Mouse (Mus musculus) layer of hippocampus, adult 11-12 months (tissue): ENCODE measurements around the gene Teddm3.
"Not testable (repeated sequence)": the region's sequence is repeated elsewhere in the genome, so short reads cannot be mapped to it uniquely, and the experiment has no call there.

Source experiments
- DNase-seq: peaks from one replicate; pipeline ENCODE4 v3.0.0; 2022; ENCODE audit warnings: low spot score

Teddm3 gene

GRCm38 (mm10) chr16:21153900-21154299, at the start of gene Teddm3:
Gene Teddm3 (minus strand): TSS chr16:21154000.
- DNase-seq = not testable (repeated sequence)

DNA sequence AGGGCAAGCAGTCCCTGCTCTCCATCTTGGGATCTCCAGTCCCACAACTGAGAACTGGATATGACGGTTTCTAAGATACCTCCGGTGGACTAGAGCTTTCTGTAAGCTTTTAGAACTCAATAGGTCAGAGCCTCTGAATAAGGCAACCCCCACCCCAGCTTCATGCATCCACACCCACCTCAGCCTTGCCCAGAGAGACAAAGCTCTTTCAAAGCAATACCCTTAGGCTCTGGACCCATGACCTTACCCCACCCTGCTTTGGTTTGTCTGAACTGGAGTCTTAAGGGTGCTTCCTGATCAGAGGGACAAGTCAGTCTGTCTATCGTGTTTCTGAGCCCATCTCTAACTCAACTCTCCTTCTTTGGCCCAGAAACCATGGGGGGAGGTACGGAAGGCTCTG, 48.9 kb upstream of the Teddm3 start:
- DNase-seq = no peak

DNA sequence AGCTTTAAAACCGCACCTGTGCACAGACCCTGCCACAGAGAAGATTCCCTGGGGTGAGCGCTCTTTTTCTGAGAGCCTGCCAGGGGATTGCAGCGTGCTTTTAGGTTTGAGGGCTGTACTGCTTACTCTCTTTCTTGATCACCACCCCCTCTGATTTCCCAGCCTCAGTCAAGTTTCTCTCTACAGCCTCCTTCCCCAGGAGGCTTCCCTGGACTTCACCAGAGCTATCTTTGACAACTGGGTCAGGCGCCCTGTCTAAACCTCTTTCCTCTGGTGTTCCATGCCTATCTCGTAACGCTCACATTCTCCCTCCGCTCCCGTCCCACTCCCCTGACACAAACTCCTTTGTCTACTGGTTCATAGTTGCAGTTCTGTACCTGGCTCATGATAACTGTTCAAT, 45.6 kb upstream of the Teddm3 start:
- no peak for DNase-seq

- no peak for DNase-seq
These were observed 44.7 kb upstream of the Teddm3 start for GRCm38 (mm10) chr16:21198529-21198928.

- DNase-seq = no peak
These were observed 44.2 kb upstream of the Teddm3 start for GRCm38 (mm10) chr16:21198006-21198405.

GRCm38 (mm10) chr16:21197542-21197941, 43.7 kb upstream of the Teddm3 start:
- no peak for DNase-seq

- no peak for DNase-seq
These were observed 42.8 kb upstream of the Teddm3 start for GRCm38 (mm10) chr16:21196576-21196975.

DNA sequence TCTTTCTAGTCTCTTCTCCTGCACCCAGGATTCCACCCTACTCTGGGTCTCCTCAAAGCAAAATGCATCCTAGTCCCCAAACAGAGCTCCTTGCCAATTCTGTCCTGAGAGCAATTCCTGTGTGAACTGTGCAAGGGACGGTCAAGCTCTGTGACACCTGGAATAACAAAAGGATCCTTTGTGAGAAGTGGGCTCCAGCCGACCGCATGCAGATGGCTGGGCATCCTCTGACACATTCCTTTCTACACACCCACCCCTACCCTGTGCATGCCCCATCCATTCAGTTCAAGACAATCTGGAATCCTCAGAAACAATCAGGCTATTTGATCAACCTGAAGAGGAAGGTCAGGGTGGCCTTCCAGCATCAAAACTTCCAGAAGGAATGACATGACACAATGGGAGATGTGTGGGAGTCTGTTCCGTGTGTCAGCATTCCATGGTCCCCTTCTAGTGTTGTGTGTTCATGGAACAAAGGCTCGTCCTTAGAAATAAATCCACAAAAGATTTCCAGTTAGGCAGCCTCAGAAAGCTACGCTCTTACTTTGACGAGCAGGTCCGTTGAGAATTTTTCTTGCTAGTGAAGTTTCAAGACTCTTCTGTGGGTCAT, 41.6 kb upstream of the Teddm3 start:
- DNase-seq = no peak

GRCm38 (mm10) chr16:21194182-21194581, 40.4 kb upstream of the Teddm3 start:
- DNase-seq = no peak

- peak; percentile 58 for DNase-seq
These were observed 38.9 kb upstream of the Teddm3 start for GRCm38 (mm10) chr16:21192509-21193354.

- DNase-seq = no peak
These were observed 37.8 kb upstream of the Teddm3 start for GRCm38 (mm10) chr16:21191569-21191968.

DNA sequence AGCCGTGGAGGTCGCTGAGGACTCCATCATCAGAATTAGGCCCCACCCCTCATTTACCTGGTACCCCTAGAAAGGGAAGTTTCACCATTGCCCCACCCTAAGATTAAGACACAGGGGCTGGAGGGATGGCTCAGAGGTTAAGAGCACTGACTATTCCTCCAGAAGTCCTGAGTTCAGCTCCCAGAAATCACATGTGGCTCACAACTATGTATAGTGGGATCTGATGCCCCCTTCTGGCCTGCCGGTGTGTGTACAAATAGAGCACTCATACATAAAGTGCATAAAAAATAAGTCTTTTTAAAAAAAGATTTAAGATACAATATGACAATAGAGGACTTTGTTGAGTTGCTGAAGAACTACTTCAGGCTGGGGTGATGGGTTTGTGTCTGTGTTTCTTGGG, 34.5 kb upstream of the Teddm3 start:
- no peak for DNase-seq

- DNase-seq = no peak
These were observed 33.8 kb upstream of the Teddm3 start for GRCm38 (mm10) chr16:21187568-21187967.

- no peak for DNase-seq
These were observed 30.9 kb upstream of the Teddm3 start for GRCm38 (mm10) chr16:21184697-21185096.

GRCm38 (mm10) chr16:21182108-21182507, 28.3 kb upstream of the Teddm3 start:
- no peak for DNase-seq

DNA sequence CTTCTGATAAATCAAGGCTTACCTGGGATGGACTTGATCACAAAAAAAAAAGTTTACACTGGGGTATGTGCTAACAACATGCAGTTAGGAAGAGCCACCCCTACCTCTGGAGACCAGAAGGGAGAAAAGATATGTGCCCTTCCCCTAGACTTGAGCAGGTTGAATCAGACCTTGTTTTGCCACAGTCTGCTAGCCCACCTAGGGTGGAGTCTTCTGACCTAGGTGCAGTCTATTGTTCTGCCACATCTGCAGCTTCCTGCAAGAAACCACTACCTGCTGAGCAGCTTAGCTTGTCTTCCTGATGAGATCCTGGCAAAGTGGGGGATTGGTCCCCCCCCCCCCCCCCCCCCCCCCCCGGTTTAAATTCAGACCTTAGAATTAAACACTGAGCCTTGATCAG, 21.4 kb upstream of the Teddm3 start:
- no peak for DNase-seq

DNA sequence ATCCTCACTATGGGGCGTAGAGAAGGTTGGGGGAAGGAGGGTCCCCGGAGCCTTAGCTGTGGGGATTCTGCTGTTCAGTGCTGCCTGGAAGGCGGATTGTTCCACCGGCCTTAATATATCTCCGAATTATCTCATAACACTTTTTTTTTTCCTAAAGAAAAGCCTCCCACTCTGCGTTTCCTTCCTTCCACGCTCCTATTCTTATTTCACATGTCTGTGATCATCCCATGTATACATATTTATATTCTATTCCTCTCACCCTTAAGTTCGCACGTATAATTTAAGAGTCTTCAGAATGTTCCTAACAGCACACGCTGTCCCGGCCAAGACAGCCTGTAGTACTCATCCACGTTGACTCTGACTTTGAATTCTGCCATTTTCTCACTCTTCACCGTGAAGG, 14.9 kb upstream of the Teddm3 start:
- no peak for DNase-seq

DNA sequence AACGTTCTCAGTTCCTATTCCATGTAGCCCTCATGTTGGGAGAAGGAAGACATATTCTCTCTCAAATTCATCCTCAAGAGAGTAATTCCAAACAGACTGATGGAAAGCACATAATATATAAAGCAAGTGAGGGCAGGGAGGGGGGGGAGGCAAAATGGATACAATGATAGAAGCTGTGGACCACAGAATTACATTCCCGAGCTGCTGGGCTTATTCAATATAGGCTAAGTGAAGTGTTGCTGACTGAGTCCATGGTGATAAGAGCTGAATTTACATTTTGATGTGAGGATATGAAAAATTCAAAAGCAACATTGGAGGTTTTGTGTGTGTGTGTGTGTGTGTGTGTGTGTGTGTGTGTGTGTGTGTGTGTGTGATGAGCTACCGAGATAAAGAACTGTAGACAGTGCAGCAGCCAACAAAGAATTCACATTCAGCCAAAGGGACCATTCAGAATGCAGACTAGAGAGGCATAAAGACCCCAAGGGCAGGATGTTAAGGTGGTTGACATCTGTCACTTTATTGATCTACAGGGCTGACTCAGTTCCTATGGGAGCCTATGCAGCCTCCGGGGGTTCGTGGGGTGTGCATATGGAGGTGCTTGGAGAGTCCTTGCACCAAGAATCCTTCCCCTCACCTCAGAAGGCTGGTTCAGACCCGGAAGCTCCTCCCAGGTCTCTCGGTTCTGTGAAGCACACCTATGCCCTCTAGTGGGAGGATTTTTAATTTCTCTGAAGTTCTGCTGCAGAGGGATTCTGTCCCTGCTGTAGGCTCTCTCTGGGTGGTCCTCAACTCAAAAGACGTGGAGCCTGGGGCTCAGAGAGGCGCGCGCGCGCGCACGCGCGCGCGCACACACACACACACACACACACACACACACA, 11.8 kb upstream of the Teddm3 start:
- not testable (repeated sequence) for DNase-seq

DNA sequence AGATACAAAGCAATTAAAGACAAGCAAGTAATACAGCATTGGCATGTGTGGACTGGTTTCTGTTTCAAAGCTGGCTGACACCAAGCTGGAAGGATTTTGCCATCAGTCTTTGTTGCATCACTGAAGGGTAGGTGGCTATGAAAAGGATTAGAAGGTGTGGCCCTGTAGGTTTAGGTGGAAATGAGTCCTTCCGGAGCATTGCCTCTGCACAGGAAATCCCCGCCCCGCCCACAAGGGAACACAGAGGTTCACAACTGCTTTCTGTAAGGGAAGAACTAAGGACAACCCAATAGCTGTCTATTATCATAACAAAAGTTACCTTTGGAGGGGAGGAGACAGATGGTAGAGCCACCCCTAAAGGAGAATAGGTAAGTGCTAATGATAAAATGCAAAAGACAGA, 9.6 kb upstream of the Teddm3 start:
- DNase-seq = not testable (repeated sequence)

DNA sequence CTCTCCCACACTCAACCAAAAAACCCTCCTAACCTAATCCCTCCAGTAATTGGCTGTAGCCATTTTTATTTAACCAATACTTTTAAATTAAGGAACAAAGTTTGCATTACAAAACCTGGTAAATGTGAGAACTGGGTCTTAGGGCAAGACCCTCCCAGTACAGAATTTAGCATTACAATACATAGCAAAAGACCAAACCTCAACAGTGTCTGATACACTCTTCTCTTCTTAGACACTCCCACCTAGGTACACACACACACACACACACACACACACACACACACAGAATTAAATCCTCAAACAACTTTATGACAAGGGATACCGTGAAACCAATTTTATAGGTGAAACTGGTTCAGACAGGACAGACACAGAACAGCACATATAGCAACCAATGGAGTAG, 5.4 kb upstream of the Teddm3 start:
- not testable (repeated sequence) for DNase-seq

GRCm38 (mm10) chr16:21156261-21156660, 2.5 kb upstream of the Teddm3 start:
- DNase-seq = not testable (repeated sequence)

GRCm38 (mm10) chr16:21151564-21152361, 2.0 kb downstream of the Teddm3 start:
- DNase-seq = peak; percentile 3
